Mouse (Mus musculus) lung, embryonic 14.5 days (tissue): ENCODE data around the gene Acta1. TPM values are rescaled to one million over a fixed set of nuclear protein-coding genes. Genes with fewer than 3 reads are reported as not detected.
A peak's percentile ranks its signal among the peaks of the same experiment; 100 is the strongest.

Source experiments
- ATAC-seq: fragments of 200-750 bp; cut with Nextera tagmentation; 2 replicates; pipeline ENCODE4 v1.8.0; 2017; ENCODE audit warnings: mild to moderate bottlenecking, moderate TSS enrichment, moderate library complexity; ENCODE audit not compliant: insufficient read depth
- DNase-seq: peaks from one replicate; pipeline ENCODE4 v3.0.0-alpha.2; 2015
- H3K27ac ChIP-seq: fragments of 300-500 bp; sonication (generic); 2 replicates; pipeline ENCODE4 v1.5.1; 2014; ENCODE audit warnings: low read depth, mild to moderate bottlenecking, moderate library complexity
- H3K27me3 ChIP-seq: fragments of 300-500 bp; sonication (generic); 2 replicates; pipeline ENCODE4 v1.6.1; 2014; ENCODE audit warnings: low read length, control low read depth; ENCODE audit not compliant: insufficient read depth
- H3K36me3 ChIP-seq: fragments of 300-500 bp; sonication (generic); 2 replicates; pipeline ENCODE4 v1.6.1; 2014; ENCODE audit warnings: control low read depth; ENCODE audit not compliant: insufficient read depth
- H3K4me1 ChIP-seq: fragments of 300-500 bp; sonication (generic); 2 replicates; pipeline ENCODE4 v1.6.1; 2014; ENCODE audit warnings: antibody characterized with exemption, control low read depth; ENCODE audit not compliant: insufficient read depth
- H3K4me2 ChIP-seq: fragments of 300-500 bp; sonication (generic); 2 replicates; pipeline ENCODE4 v1.6.1; 2014; ENCODE audit warnings: mild to moderate bottlenecking
- H3K4me3 ChIP-seq: fragments of 300-500 bp; sonication (generic); 2 replicates; pipeline ENCODE4 v1.5.1; 2014; ENCODE audit warnings: low read depth, low read length
- H3K9ac ChIP-seq: fragments of 300-500 bp; sonication (generic); 2 replicates; pipeline ENCODE4 v1.6.1; 2014
- H3K9me3 ChIP-seq: fragments of 300-500 bp; sonication (generic); 2 replicates; pipeline ENCODE4 v1.6.1; 2016; ENCODE audit warnings: low read depth, low read length, control low read depth
- CTCF ChIP-seq: IDR thresholded peaks from 2 replicates; pipeline ENCODE4 v1.5.1; 2016; ENCODE audit warnings: antibody characterized with exemption, low read depth
- WGBS: fragments of 180-500 bp; shearing (Covaris S2); extraction: QIAGEN DNeasy Blood & Tissue Kit; methylation state at CpG from one replicate; pipeline ENCODE4 v1.1.7; 2014; 5-methylcytosine and 5-hydroxymethylcytosine counted together
- polyA plus RNA-seq: library from polyadenylated mRNA; unstranded; fragments of >200 nt; fragmentation: Nextera tagmentation; extraction: Ambion mirVana; gene quantifications from 2 replicates; pipeline ENCODE4 v1.2.1, GENCODE M21; 2014

Acta1 gene
- polyA plus RNA-seq, 1 experiment from 2014 or later, result 0.99 TPM

DNA sequence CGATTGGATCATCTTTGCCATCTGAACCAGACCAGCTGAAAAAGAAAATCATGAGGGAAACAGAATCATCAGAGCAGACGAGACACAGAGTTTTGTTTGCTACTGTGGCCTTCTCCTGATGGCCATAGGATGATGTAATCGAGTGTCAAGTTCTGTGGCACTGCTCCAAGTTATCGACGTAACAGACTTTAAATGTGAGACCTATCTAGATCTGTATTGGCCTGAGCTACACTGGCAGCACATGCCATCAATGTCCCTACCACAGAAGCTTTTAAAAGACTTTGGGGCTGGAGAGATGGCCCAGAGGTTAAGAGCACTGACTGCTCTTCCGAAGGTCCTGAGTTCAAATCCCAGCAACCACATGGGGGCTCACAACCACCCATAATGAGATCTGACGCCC is 8.1 kb upstream of the Acta1 start:
- Histone ChIP-seq H3K4me2 (no peak overlapping the region), H3K9ac (no peak overlapping the region), H3K27ac (no peak overlapping the region), H3K4me1 (no peaks in the 10 kb centered on the region), H3K27me3 (no peaks in the 10 kb centered on the region), H3K36me3 (peaks cover 78% of the 10 kb centered on the region), H3K4me3 (no peak overlapping the region), H3K9me3 (no peaks in the 10 kb centered on the region)
- no peak for TF ChIP-seq CTCF
- WGBS, result 80% methylated on average over 7 of the region's 7 CpGs
- DNase-seq (peak; percentile 46), ATAC-seq (no peak)

- Histone ChIP-seq H3K4me1 (no peaks in the 10 kb centered on the region), H3K4me3 (no peak overlapping the region), H3K9me3 (no peaks in the 10 kb centered on the region), H3K27ac (no peak overlapping the region), H3K36me3 (peaks cover 50% of the 10 kb centered on the region), H3K4me2 (no peak overlapping the region), H3K9ac (no peak overlapping the region), H3K27me3 (peaks cover 17% of the 10 kb centered on the region)
- ATAC-seq (no peak), DNase-seq (no peak)
- TF ChIP-seq CTCF, result no peak
- 82% methylated on average over 7 of the region's 7 CpGs for WGBS
Observed at GRCm38 (mm10) chr8:123899366-123899765, 4.8 kb upstream of the Acta1 start.

GRCm38 (mm10) chr8:123898576-123898975 is 4.0 kb upstream of the Acta1 start:
- Histone ChIP-seq H3K4me1 (no peaks in the 10 kb centered on the region), H3K27me3 (peaks cover 25% of the 10 kb centered on the region), H3K27ac (no peak overlapping the region), H3K36me3 (peaks cover 42% of the 10 kb centered on the region), H3K9ac (no peak overlapping the region), H3K9me3 (no peaks in the 10 kb centered on the region), H3K4me3 (no peak overlapping the region), H3K4me2 (no peak overlapping the region)
- DNase-seq (no peak), ATAC-seq (no peak)
- TF ChIP-seq CTCF, result no peak
- 83% methylated on average over 5 of the region's 5 CpGs for WGBS

- Histone ChIP-seq H3K36me3 (peaks cover 24% of the 10 kb centered on the region), H3K9me3 (no peaks in the 10 kb centered on the region), H3K9ac (no peak overlapping the region), H3K4me3 (no peak overlapping the region), H3K27me3 (peaks cover 43% of the 10 kb centered on the region), H3K27ac (no peak overlapping the region), H3K4me1 (no peaks in the 10 kb centered on the region), H3K4me2 (no peak overlapping the region)
- TF ChIP-seq CTCF, result no peak
- 50% methylated on average over 10 of the region's 10 CpGs for WGBS
- ATAC-seq (no peak), DNase-seq (no peak)
Observed at GRCm38 (mm10) chr8:123896774-123897173, 2.2 kb upstream of the Acta1 start.

DNA sequence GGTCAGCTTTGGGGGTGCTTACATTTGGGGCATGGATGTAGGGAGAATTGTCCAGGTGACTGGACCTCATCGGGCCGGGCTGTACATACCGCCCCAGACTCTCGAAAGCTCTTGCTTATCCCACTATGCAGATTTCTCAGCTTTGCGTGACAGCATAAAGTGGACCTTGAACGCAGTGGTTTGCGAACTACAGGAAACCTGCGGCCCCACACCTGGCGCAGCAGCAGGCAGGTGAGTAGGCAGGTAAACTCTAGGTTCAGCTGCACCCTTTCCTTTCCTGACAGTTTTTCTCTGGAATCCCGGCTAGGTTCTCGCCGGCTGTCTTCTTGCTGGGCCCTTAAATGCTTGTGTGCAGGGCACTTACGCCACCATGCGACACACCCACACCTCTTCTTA is 1.8 kb upstream of the Acta1 start:
- no peak overlapping the region for H3K4me2 ChIP-seq
- H3K4me3 ChIP-seq, result no peak overlapping the region
- DNase-seq (no peak), ATAC-seq (no peak)
- H3K27ac ChIP-seq, result no peak overlapping the region
- TF ChIP-seq CTCF, result no peak
- 47% methylated on average over 14 of the region's 14 CpGs for WGBS
- H3K36me3 ChIP-seq, result peaks cover 20% of the 10 kb centered on the region
- H3K9ac ChIP-seq, result no peak overlapping the region
- no peaks in the 10 kb centered on the region for H3K4me1 ChIP-seq
- no peaks in the 10 kb centered on the region for H3K9me3 ChIP-seq
- peaks cover 47% of the 10 kb centered on the region for H3K27me3 ChIP-seq

DNA sequence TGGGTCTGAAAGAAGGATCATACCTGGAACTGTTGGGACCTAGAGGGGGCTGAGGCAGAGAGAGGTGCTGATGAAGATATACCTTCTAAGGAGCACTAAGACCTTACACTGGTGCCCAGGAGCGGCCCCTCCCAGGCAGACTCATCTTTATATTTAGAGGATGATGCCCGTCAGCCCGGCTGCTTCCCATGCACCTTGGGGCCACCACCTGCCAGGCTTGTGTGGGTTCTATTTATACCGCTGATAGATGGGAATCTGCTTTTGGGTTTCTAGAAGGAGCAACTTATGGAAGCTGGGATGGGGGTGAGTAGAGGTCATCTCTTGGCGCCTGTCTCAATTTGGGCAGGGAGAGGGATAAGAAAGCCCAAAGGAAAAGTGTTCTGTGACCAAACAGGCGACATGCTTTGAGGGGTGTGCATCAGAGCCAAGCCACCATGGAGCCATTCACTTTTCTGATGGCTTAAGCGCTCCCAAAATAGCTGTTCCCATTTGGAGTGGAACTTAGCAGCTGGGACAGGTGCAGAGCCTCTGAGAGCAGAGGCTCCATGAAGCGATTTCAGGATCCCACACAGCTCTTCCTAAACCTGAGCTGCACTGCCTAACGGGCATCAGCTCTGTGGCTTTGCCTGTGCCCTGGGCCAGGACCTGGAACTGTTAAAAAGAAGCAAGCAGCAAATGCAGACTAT is 1.3 kb upstream of the Acta1 start:
- H3K9me3 ChIP-seq, result no peaks in the 10 kb centered on the region

GRCm38 (mm10) chr8:123895230-123895629 is 679 bp upstream of the Acta1 start:
- no peak for TF ChIP-seq CTCF
- no peak overlapping the region for H3K4me2 ChIP-seq
- H3K4me3 ChIP-seq, result no peak overlapping the region
- DNase-seq, result no peak
- peaks cover 12% of the 10 kb centered on the region; the same call in 1 of the 2 replicates for H3K36me3 ChIP-seq
- H3K4me1 ChIP-seq, result no peaks in the 10 kb centered on the region
- H3K9me3 ChIP-seq, result no peaks in the 10 kb centered on the region
- no peak overlapping the region for H3K9ac ChIP-seq
- H3K27me3 ChIP-seq, result peaks cover 56% of the 10 kb centered on the region
- H3K27ac ChIP-seq, result no peak overlapping the region
- no peak for ATAC-seq
- WGBS, result 64% methylated on average over 4 of the region's 4 CpGs

More for the DNA sequence above, 1.3 kb upstream of the Acta1 start:
- Histone ChIP-seq H3K36me3 (peaks cover 18% of the 10 kb centered on the region; the same call in 1 of the 2 replicates), H3K9ac (no peak overlapping the region), H3K27me3 (peaks cover 52% of the 10 kb centered on the region), H3K4me2 (no peak overlapping the region), H3K27ac (no peak overlapping the region), H3K4me3 (no peak overlapping the region), H3K4me1 (no peaks in the 10 kb centered on the region)
- ATAC-seq (no peak), DNase-seq (no peak)
- TF ChIP-seq CTCF, result no peak
- WGBS, result 62% methylated on average over 9 of the region's 9 CpGs
